Mouse (Mus musculus): Measurements from ENCODE around the gene Trappc5. TPM values are rescaled to one million over a fixed set of nuclear protein-coding genes. Genes with fewer than 3 reads are reported as not detected.
A peak's percentile ranks its signal among the peaks of the same experiment; 100 is the strongest.

The Trappc5 gene
- polyA plus RNA-seq, 1 experiment from 2014 or later, result 36.8 TPM

DNA sequence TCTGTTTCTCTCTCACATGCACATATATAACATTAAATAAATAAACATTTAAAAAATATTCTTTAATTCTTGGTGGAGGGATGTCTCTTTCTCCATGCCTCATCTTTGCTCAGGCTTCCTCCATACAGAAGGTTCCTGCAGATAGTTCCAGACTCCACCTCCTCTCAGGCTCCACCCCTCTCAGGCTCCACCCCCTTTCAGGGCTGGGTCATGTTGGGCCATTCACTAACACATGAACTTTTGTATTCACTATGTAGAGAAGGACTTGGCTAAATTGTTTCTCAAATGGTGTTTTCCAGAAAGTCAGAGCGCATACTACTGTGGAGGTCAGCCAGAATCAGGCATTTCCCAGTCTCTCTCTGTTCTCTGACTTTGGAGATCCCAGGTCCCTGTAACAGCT, 25.4 kb downstream of the Trappc5 start:
- no peak overlapping the region for H3K9ac ChIP-seq (replicated peaks; ENCODE audit: low read length)
- H3K9me3 ChIP-seq (replicated peaks; ENCODE audit: control insufficient read depth, low read length), result no peaks in the 10 kb centered on the region
- H3K27me3 ChIP-seq (ENCODE audit: control insufficient read depth, insufficient read depth, low read length), result no peaks in the 10 kb centered on the region
- WGBS, result 90% methylated on average over 1 of the region's 1 CpGs
- no peak overlapping the region for H3K27ac ChIP-seq (replicated peaks; ENCODE audit: low read depth, low read length)
- no peaks in the 10 kb centered on the region for H3K36me3 ChIP-seq (replicated peaks; ENCODE audit: control insufficient read depth, insufficient read depth, low read depth, low read length)
- ATAC-seq (replicated peaks; ENCODE audit: insufficient number of reproducible peaks, low FRiP score, low TSS enrichment, low read depth), result no peak
- DNase-seq (ENCODE audit: low spot score), result no peak
- no peaks in the 10 kb centered on the region for H3K4me1 ChIP-seq (ENCODE audit: control insufficient read depth, insufficient read depth, low read length)
- no peak overlapping the region for H3K4me3 ChIP-seq (ENCODE audit: low read depth, low read length)
- no peak overlapping the region for H3K4me2 ChIP-seq (ENCODE audit: low read depth, low read length)

DNA sequence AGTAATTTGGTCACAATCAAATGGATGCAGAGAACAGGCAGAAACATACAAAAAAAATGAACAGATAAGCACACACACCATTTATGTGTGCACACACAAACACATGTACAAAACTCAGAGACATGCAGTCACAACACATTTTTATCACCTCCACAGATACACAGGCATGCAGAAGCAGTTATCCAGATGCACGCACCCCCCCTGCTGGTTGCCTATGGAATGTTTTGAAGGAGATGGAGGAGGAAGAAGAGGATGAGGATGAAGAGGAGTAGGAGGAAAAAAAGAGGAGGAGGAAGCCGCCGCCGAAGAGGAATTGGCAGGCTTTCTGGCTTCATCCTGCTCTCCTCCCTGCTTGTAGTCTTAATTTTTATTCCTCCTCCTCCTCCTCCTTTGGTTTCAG, 29.6 kb downstream of the Trappc5 start:
- no peak overlapping the region for H3K4me2 ChIP-seq (ENCODE audit: low read depth, low read length)
- H3K9ac ChIP-seq (replicated peaks; ENCODE audit: low read length), result no peak overlapping the region
- DNase-seq (ENCODE audit: low spot score) (no peak), ATAC-seq (replicated peaks; ENCODE audit: insufficient number of reproducible peaks, low FRiP score, low TSS enrichment, low read depth) (no peak)
- H3K27me3 ChIP-seq (ENCODE audit: control insufficient read depth, insufficient read depth, low read length), result no peaks in the 10 kb centered on the region
- no peak overlapping the region for H3K27ac ChIP-seq (replicated peaks; ENCODE audit: low read depth, low read length)
- WGBS, result 55% methylated on average over 4 of the region's 4 CpGs
- H3K4me3 ChIP-seq (ENCODE audit: low read depth, low read length), result no peak overlapping the region
- H3K36me3 ChIP-seq (replicated peaks; ENCODE audit: control insufficient read depth, insufficient read depth, low read depth, low read length), result no peaks in the 10 kb centered on the region
- H3K9me3 ChIP-seq (replicated peaks; ENCODE audit: control insufficient read depth, low read length), result no peaks in the 10 kb centered on the region
- no peaks in the 10 kb centered on the region for H3K4me1 ChIP-seq (ENCODE audit: control insufficient read depth, insufficient read depth, low read length)

DNA sequence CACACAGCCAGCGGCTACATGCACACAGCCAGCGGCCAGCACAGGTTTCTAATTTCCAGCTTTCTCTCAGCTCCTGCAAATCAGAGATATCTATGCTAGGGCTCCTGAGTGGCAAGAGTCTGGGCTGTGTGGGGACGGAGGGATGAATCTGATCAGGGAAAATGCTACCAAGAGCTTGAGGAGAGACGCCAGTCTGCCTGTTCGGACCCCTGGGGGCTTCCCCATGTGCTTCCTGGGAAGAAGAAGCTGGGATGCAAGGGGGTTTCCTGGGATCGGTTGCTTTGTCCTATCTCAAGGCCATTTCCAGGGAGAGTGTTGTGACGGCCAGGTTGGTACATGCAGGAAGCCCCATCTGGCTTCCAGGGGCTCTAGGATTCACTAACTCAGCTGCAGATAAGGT, 31.5 kb downstream of the Trappc5 start:
- H3K9me3 ChIP-seq (replicated peaks; ENCODE audit: control insufficient read depth, low read length), result no peaks in the 10 kb centered on the region
- H3K4me3 ChIP-seq (ENCODE audit: low read depth, low read length), result no peak overlapping the region
- no peak overlapping the region for H3K4me2 ChIP-seq (ENCODE audit: low read depth, low read length)
- no peak overlapping the region for H3K27ac ChIP-seq (replicated peaks; ENCODE audit: low read depth, low read length)
- 68% methylated on average over 7 of the region's 7 CpGs for WGBS
- no peaks in the 10 kb centered on the region for H3K4me1 ChIP-seq (ENCODE audit: control insufficient read depth, insufficient read depth, low read length)
- H3K27me3 ChIP-seq (ENCODE audit: control insufficient read depth, insufficient read depth, low read length), result no peaks in the 10 kb centered on the region
- DNase-seq (ENCODE audit: low spot score), result no peak
- no peaks in the 10 kb centered on the region for H3K36me3 ChIP-seq (replicated peaks; ENCODE audit: control insufficient read depth, insufficient read depth, low read depth, low read length)
- no peak overlapping the region for H3K9ac ChIP-seq (replicated peaks; ENCODE audit: low read length)
- no peak for ATAC-seq (replicated peaks; ENCODE audit: insufficient number of reproducible peaks, low FRiP score, low TSS enrichment, low read depth)

DNA sequence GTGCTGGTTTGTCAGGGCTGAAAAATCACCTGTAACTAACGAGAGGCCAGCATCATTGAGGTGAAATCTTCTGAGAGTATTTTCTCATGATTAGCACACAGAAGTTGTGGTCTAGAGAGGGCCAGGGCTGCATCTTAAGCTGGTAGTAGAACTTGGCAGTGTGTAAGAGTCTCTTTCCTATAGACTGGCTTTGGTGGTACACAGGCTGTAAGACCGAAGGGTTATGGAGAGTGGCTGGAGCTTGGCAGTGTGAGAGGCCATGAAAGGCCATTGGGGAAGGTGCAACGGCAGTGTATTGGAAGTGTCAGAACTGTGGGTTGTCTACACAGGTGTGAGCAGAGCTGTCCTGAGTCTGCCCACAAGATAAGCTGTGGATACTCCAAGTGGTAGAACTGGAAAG, 34.2 kb downstream of the Trappc5 start:
- Histone ChIP-seq H3K4me2 (ENCODE audit: low read depth, low read length) (no peak overlapping the region), H3K27ac (replicated peaks; ENCODE audit: low read depth, low read length) (no peak overlapping the region), H3K9me3 (replicated peaks; ENCODE audit: control insufficient read depth, low read length) (no peaks in the 10 kb centered on the region), H3K9ac (replicated peaks; ENCODE audit: low read length) (no peak overlapping the region), H3K36me3 (replicated peaks; ENCODE audit: control insufficient read depth, insufficient read depth, low read depth, low read length) (no peaks in the 10 kb centered on the region), H3K4me3 (ENCODE audit: low read depth, low read length) (no peak overlapping the region), H3K27me3 (ENCODE audit: control insufficient read depth, insufficient read depth, low read length) (no peaks in the 10 kb centered on the region), H3K4me1 (ENCODE audit: control insufficient read depth, insufficient read depth, low read length) (no peaks in the 10 kb centered on the region)
- ATAC-seq (replicated peaks; ENCODE audit: insufficient number of reproducible peaks, low FRiP score, low TSS enrichment, low read depth) (no peak), DNase-seq (ENCODE audit: low spot score) (no peak)
- WGBS, result 84% methylated on average over 3 of the region's 3 CpGs

- no peaks in the 10 kb centered on the region for H3K9me3 ChIP-seq (replicated peaks; ENCODE audit: control insufficient read depth, low read length)
- H3K4me3 ChIP-seq (ENCODE audit: low read depth, low read length), result no peak overlapping the region
- no peaks in the 10 kb centered on the region for H3K4me1 ChIP-seq (ENCODE audit: control insufficient read depth, insufficient read depth, low read length)
- 63% methylated on average over 2 of the region's 2 CpGs for WGBS
- no peaks in the 10 kb centered on the region for H3K36me3 ChIP-seq (replicated peaks; ENCODE audit: control insufficient read depth, insufficient read depth, low read depth, low read length)
- H3K9ac ChIP-seq (replicated peaks; ENCODE audit: low read length), result no peak overlapping the region
- H3K4me2 ChIP-seq (ENCODE audit: low read depth, low read length), result no peak overlapping the region
- H3K27ac ChIP-seq (replicated peaks; ENCODE audit: low read depth, low read length), result no peak overlapping the region
- H3K27me3 ChIP-seq (ENCODE audit: control insufficient read depth, insufficient read depth, low read length), result no peaks in the 10 kb centered on the region
- DNase-seq (ENCODE audit: low spot score) (no peak), ATAC-seq (replicated peaks; ENCODE audit: insufficient number of reproducible peaks, low FRiP score, low TSS enrichment, low read depth) (no peak)
Measured at GRCm38 (mm10) chr8:3711646-3712045, 35.5 kb downstream of the Trappc5 start.

DNA sequence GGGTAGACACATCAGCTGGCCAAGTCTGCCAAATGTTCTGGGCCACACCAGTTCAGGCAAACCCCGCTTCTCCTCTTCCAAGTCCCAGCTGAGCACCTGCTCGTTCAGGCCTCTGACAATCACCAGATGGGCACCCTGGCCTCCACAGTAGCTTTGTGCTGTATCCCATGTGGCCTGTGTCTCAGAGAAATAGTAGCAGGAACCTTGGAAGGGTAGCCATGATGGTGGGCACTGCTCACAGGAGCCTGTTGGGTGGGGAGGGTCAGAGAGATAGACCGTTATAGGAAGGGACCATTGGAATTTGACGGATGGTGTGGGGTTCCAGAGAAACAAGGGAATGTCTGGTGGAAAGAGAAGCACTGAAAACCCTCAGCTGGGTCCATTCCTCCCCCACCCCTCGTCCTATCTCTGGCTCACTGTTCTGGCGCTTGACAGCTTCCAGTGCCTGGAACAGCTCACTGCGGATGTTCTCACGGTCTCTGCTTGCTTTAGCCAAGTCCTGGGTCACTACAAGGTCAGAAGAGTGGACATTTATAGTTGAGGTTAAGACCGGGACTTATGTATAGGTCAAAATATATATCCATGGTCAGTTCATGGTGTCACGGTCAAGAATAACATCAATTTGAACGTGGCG, 41.3 kb downstream of the Trappc5 start:
- H3K9ac ChIP-seq (replicated peaks; ENCODE audit: low read length), result no peak overlapping the region
- WGBS, result 82% methylated on average over 12 of the region's 12 CpGs
- no peak overlapping the region for H3K27ac ChIP-seq (replicated peaks; ENCODE audit: low read depth, low read length)
- H3K4me2 ChIP-seq (ENCODE audit: low read depth, low read length), result no peak overlapping the region
- no peaks in the 10 kb centered on the region for H3K27me3 ChIP-seq (ENCODE audit: control insufficient read depth, insufficient read depth, low read length)
- no peak overlapping the region for H3K4me3 ChIP-seq (ENCODE audit: low read depth, low read length)
- H3K9me3 ChIP-seq (replicated peaks; ENCODE audit: control insufficient read depth, low read length), result no peaks in the 10 kb centered on the region
- H3K36me3 ChIP-seq (replicated peaks; ENCODE audit: control insufficient read depth, insufficient read depth, low read depth, low read length), result no peaks in the 10 kb centered on the region
- DNase-seq (ENCODE audit: low spot score), result no peak
- no peak for ATAC-seq (replicated peaks; ENCODE audit: insufficient number of reproducible peaks, low FRiP score, low TSS enrichment, low read depth)
- H3K4me1 ChIP-seq (ENCODE audit: control insufficient read depth, insufficient read depth, low read length), result no peaks in the 10 kb centered on the region

GRCm38 (mm10) chr8:3718559-3718958, 42.5 kb downstream of the Trappc5 start:
- Histone ChIP-seq H3K36me3 (replicated peaks; ENCODE audit: control insufficient read depth, insufficient read depth, low read depth, low read length) (no peaks in the 10 kb centered on the region), H3K4me2 (ENCODE audit: low read depth, low read length) (no peak overlapping the region), H3K4me1 (ENCODE audit: control insufficient read depth, insufficient read depth, low read length) (no peaks in the 10 kb centered on the region), H3K9ac (replicated peaks; ENCODE audit: low read length) (no peak overlapping the region), H3K27me3 (ENCODE audit: control insufficient read depth, insufficient read depth, low read length) (no peaks in the 10 kb centered on the region), H3K4me3 (ENCODE audit: low read depth, low read length) (no peak overlapping the region), H3K27ac (replicated peaks; ENCODE audit: low read depth, low read length) (no peak overlapping the region), H3K9me3 (replicated peaks; ENCODE audit: control insufficient read depth, low read length) (no peaks in the 10 kb centered on the region)
- ATAC-seq (replicated peaks; ENCODE audit: insufficient number of reproducible peaks, low FRiP score, low TSS enrichment, low read depth), result peak; percentile 59; the same call in 1 of the 2 replicates
- DNase-seq (ENCODE audit: low spot score), result peak; percentile 61
- 17% methylated on average over 14 of the region's 14 CpGs for WGBS

DNA sequence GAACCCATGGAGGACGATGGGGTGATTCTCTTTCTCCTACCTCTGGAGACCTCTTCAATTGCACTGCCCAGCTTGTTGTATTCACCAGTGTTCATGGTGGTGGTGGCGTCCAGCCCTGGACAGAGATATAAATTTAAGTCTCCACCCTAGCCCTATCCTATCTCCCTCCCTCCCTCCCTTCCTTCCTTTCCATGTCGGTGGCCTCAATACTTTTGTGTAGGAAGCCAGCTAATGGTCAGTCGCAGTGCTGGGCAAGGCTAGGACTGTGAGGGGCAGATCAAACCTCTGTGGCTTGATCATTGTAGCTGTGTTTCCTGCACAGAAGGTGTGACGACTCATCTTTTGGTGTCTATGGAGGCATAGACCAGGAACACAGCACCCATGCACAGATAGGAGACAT, 44.5 kb downstream of the Trappc5 start, which contains the start of gene Clec4g:
TSS of gene Clec4g (minus strand) at position 101 of the 400 bp plus-strand sequence.
- no peak within 1 kb of the TSS for H3K4me3 ChIP-seq (ENCODE audit: low read depth, low read length)

More for the DNA sequence above, 44.5 kb downstream of the Trappc5 start, which contains the start of gene Clec4g:
- DNase-seq (ENCODE audit: low spot score) (no peak), ATAC-seq (replicated peaks; ENCODE audit: insufficient number of reproducible peaks, low FRiP score, low TSS enrichment, low read depth) (no peak)
- Histone ChIP-seq H3K27me3 (ENCODE audit: control insufficient read depth, insufficient read depth, low read length) (no peaks in the 10 kb centered on the region), H3K9me3 (replicated peaks; ENCODE audit: control insufficient read depth, low read length) (no peaks in the 10 kb centered on the region), H3K9ac (replicated peaks; ENCODE audit: low read length) (no peak within 1 kb of the TSS), H3K4me1 (ENCODE audit: control insufficient read depth, insufficient read depth, low read length) (no peaks in the 10 kb centered on the region), H3K4me2 (ENCODE audit: low read depth, low read length) (no peak within 1 kb of the TSS), H3K36me3 (replicated peaks; ENCODE audit: control insufficient read depth, insufficient read depth, low read depth, low read length) (no peaks in the 10 kb centered on the region), H3K27ac (replicated peaks; ENCODE audit: low read depth, low read length) (no peak within 1 kb of the TSS)
- WGBS, result 77% methylated on average over 5 of the region's 5 CpGs

All from embryonic facial prominence, embryonic 11.5 days (tissue).